Mouse (Mus musculus): ENCODE measurements around the gene Hoxb5.

Hoxb5 gene

GRCm38 (mm10) chr11:96351831-96352230 is 48.7 kb downstream of the Hoxb5 start:
- DNase-seq (ENCODE audit: low read depth, low spot score): no peak

GRCm38 (mm10) chr11:96352691-96353521 is 49.8 kb downstream of the Hoxb5 start:
- no peak for DNase-seq (ENCODE audit: low read depth, low spot score)

- no peak for DNase-seq (ENCODE audit: low read depth, low spot score)
These were observed 50.3 kb downstream of the Hoxb5 start for GRCm38 (mm10) chr11:96353522-96353841.

- no peak for DNase-seq (ENCODE audit: low read depth, low spot score)
These were observed 50.8 kb downstream of the Hoxb5 start for GRCm38 (mm10) chr11:96353939-96354338.

- DNase-seq (ENCODE audit: low read depth, low spot score): no peak
These were observed 51.2 kb downstream of the Hoxb5 start for GRCm38 (mm10) chr11:96354376-96354775.

- DNase-seq (ENCODE audit: low read depth, low spot score): no peak
These were observed 51.7 kb downstream of the Hoxb5 start for GRCm38 (mm10) chr11:96354801-96355311.

Data from embryo, embryonic 11.5 days (tissue).